Mouse (Mus musculus) 3T3-L1 (cell line): ENCODE measurements around the gene Rrm2.
A peak's percentile ranks its signal among the peaks of the same experiment; 100 is the strongest.

Source experiments
- DNase-seq: peaks from one replicate; pipeline ENCODE4 v3.0.0-alpha.2; 2015; ENCODE audit warnings: low read depth, low spot score

Gene Rrm2

GRCm38 (mm10) chr12:24705502-24706263 is 2.4 kb upstream of the Rrm2 start:
- DNase-seq, result no peak

GRCm38 (mm10) chr12:24706764-24707479 is 1.1 kb upstream of the Rrm2 start:
- peak; percentile 72 for DNase-seq

- DNase-seq, result peak; percentile 90
Measured at GRCm38 (mm10) chr12:24707480-24707802, 600 bp upstream of the Rrm2 start.

- no peak for DNase-seq
Measured at GRCm38 (mm10) chr12:24708824-24709218, 780 bp downstream of the Rrm2 start.

GRCm38 (mm10) chr12:24709409-24709808 is 1.4 kb downstream of the Rrm2 start:
- peak; percentile 62 for DNase-seq

GRCm38 (mm10) chr12:24709831-24710508 is 1.9 kb downstream of the Rrm2 start:
- peak; percentile 97 for DNase-seq

GRCm38 (mm10) chr12:24710672-24711071 is 2.6 kb downstream of the Rrm2 start:
- DNase-seq, result peak; percentile 76

GRCm38 (mm10) chr12:24712396-24712795 is 4.4 kb downstream of the Rrm2 start:
- DNase-seq, result no peak

- no peak for DNase-seq
Measured at GRCm38 (mm10) chr12:24714579-24715255, 6.7 kb downstream of the Rrm2 start.

- no peak for DNase-seq
Measured at GRCm38 (mm10) chr12:24715268-24715896, 7.3 kb downstream of the Rrm2 start.

GRCm38 (mm10) chr12:24716721-24717301 is 8.8 kb downstream of the Rrm2 start:
- peak; percentile 64 for DNase-seq

- DNase-seq, result peak; percentile 44
Measured at GRCm38 (mm10) chr12:24723434-24723833, 15.4 kb downstream of the Rrm2 start.

GRCm38 (mm10) chr12:24723859-24724258 is 15.8 kb downstream of the Rrm2 start:
- DNase-seq, result peak; percentile 78

GRCm38 (mm10) chr12:24724369-24724768 is 16.3 kb downstream of the Rrm2 start:
- peak; percentile 66 for DNase-seq

- DNase-seq, result peak; percentile 96
Measured at GRCm38 (mm10) chr12:24734828-24735394, 26.9 kb downstream of the Rrm2 start.

- no peak for DNase-seq
Measured at GRCm38 (mm10) chr12:24736956-24737355, 28.9 kb downstream of the Rrm2 start.

- no peak for DNase-seq
Measured at GRCm38 (mm10) chr12:24739963-24740362, 31.9 kb downstream of the Rrm2 start.

- peak; percentile 54 for DNase-seq
Measured at GRCm38 (mm10) chr12:24741535-24741934, 33.5 kb downstream of the Rrm2 start.

GRCm38 (mm10) chr12:24744309-24744708 is 36.3 kb downstream of the Rrm2 start:
- DNase-seq, result no peak

- no peak for DNase-seq
Measured at GRCm38 (mm10) chr12:24746579-24747296, 38.7 kb downstream of the Rrm2 start.
